Mouse (Mus musculus): Measurements from ENCODE around the gene Zic4.

The Zic4 gene

DNA sequence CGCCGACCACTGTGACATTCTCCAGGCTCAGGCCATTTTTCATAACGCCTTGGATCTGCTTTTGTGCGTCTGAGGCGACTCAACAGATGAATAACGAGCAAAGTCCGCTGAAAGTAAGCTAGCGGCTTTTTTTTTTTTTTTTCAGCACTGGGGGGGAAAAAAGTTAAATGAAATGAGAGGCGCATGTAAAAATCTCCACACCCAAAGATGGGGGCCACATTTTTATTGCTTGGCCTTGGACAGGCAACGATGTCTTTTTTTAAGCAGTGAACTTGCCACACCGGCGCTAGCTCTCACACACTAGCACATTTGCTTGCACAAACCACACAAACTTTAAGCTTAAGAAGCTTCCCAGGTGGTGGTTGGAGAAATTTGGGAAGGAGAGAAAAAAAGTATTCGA is 42.0 kb downstream of the Zic4 start:
- DNase-seq (ENCODE audit: low spot score): no peak

- DNase-seq (ENCODE audit: low spot score): no peak
Measured at GRCm38 (mm10) chr9:91404905-91405752, 42.9 kb downstream of the Zic4 start.

GRCm38 (mm10) chr9:91405753-91406178 is 43.6 kb downstream of the Zic4 start:
- DNase-seq (ENCODE audit: low spot score): no peak

GRCm38 (mm10) chr9:91406258-91406763 is 44.1 kb downstream of the Zic4 start:
- DNase-seq (ENCODE audit: low spot score): no peak

- no peak for DNase-seq (ENCODE audit: low spot score)
Measured at GRCm38 (mm10) chr9:91409771-91410170, 47.6 kb downstream of the Zic4 start.

DNA sequence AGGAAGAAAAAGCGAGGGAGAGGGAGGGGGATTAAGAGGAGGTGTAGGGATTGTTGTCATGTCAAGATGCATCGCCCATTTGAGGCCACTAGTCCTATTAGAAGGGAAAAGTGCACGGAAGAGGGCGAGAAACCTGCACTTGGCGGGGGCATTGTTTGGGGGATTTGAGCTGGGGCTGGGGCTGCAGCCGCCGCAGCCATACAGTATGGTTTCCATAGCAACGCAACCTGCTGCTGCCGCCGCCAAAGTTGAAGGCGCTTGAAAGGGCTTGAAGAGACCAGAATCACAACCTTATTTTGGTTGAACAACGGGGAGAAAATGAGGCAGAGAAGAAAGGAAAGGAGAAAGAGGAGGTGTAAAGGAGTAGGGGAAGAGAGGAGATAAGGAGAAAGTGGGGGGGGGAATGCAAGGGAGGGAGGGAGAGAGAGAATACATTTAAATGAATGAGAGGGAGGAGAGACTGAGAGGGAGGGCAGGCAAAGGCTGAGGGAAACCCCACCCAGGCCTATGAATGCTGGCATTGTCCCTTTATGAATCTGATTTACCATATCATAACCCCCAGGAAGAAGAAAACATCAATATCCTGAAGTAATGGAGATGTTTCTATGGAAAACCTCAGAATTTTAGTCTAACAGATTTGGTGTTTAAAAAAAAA is 51.9 kb downstream of the Zic4 start:
- DNase-seq (ENCODE audit: low spot score): no peak

DNA sequence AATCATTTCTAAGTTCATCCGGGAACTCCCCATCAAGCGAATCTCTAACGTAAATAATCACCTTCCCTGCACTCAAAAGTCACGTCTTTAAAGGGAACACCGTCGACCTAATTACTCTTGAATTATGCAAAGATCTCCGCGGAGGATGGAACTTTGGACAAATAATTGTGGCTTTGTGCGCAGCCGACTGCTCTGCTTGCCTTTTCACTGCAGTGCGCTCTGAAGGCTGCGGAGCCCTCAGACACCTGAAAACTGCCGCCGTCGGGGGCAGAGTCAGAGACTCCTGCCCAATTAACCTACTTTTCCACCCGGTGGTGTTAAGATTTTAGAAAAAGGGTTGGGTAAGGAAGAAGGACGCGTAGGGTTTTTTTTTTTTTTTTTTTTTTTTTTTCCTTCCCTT is 58.2 kb downstream of the Zic4 start:
- DNase-seq (ENCODE audit: low spot score): no peak
